Mouse (Mus musculus) Muller cell, postnatal 12 days (primary cell): ENCODE measurements at regions not wholly inside any gene's neighbourhood (a gene's known extent, or its start where the extent isn't known, plus 50 kb on each side); places are given as distances from the start of the nearest gene placed in this dataset.

ENCODE experiments used
- DNase-seq: peaks from one replicate; pipeline ENCODE4 v3.0.0-alpha.2; 2015; ENCODE audit errors: inconsistent ontology term

DNA sequence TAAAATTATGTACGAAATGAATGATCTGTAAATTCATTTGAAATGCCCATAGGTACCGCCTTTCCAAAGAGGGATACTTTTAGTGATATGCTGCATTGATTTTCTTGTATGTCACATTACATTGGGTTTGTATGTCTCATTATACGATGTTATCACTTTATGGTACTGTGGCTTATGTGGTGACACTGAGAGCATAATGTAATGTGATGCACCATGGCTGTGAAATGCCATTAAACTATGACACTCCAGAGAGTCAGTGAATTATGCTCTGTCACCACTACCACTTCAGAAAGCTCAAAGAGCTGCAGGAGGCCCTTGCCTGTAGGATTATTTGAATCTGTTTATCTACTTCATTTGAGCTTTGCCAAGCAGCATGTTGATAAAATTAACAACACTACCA, 695.4 kb upstream of the Slc10a2 start:
- DNase-seq, result no peak

GRCm38 (mm10) chr8:5756366-5756765, 651.2 kb upstream of the Slc10a2 start:
- no peak for DNase-seq

DNA sequence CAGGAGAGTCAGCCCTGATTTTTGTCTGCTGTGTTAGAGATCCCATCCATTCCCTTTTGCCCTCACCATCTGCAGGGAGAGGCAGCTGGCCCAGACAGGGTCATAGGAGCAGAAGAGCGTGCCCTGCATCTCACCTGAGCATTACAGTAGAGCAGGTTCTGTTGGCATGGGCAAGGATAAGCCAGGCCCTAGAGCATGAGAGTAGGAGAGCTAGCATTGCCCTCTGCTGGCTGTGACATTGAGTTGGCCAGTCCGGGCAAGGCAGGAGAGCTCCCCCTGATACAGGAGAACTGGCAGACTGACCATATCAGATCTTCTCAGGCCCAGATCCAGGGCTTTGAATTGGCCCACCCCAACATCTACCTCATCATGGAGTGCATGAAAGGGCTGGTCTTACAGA, 634.4 kb upstream of the Slc10a2 start:
- DNase-seq, result peak; percentile 73

DNA sequence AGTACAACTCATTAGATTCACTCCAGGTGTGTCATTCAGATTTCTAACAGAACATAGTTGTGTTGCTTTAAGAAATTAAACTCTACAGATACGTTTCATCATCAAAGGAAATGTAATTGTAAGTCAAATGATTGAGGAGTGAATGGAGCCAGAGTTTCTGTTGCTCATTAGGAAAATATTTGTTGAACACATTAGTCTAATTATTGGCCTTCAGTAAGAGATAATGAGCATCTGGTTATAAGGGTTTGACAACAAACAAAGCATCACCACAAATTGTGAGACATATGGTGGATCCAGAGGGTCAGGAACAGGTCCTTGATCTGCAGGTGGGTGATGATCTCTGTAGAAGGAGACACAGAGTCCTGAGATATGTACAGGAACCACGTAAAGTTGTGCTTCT, 622.3 kb upstream of the Slc10a2 start:
- DNase-seq, result peak; percentile 77

- peak; percentile 54 for DNase-seq
These were observed 582.8 kb upstream of the Slc10a2 start for GRCm38 (mm10) chr8:5687999-5688398.

DNA sequence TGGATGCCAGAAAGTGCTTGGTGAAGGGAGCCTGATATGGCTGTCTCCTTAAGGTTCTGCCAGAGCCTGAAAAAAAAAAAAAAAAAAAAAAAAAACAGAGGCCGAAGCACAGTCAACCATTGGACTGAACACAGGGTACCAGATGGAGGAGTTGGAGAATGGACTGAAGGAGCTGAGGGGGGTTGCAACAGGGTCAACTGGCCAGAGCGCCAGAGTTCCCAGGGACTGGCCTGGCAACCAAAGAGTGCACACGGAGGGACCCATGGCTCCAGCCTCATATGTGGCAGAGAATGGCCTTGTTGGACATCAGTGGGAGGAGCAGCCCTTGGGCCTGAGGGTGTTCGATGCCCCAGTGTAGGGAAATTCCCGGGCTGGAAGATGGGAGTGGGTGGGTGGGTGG, 569.8 kb upstream of the Slc10a2 start:
- DNase-seq, result no peak
